Mouse (Mus musculus): ENCODE measurements around the gene Plppr2.

DNA sequence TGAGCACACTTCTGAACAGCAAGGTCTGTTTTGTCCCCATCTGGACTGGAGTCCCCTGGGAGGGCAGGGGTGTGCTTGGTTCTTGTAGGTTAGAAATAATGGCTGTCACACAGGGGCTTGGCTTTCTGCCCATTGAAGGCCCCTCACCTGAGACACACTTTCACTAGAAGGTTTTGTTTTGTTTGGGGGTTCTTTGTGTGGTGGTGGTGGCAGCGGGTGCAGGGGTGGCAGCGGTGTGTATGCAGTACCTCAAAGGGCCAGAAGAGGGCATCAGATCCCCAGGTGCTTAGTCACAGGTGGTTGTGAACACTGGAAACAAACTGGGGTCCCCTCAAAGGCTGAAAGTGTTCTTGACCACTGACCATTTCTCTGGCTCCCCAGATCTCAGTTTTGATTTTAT, 41.1 kb downstream of the Plppr2 start:
- TF ChIP-seq CTCF (IDR thresholded peaks at IDR 0.05; ENCODE audit: borderline replicate concordance, insufficient read depth, low read length) (peak; percentile 47; the same call in 1 of the 2 replicates), POLR2A (IDR thresholded peaks at IDR 0.05; ENCODE audit: low read depth, low read length) (no peak)

Data from embryonic fibroblast, embryonic 13.5 days (primary cell).